Mouse (Mus musculus): ENCODE measurements around the gene Tet3. TPM values are rescaled to one million over a fixed set of nuclear protein-coding genes. Genes with fewer than 3 reads are reported as not detected.

Tet3 gene
- total RNA-seq, 1 experiment: 6.0 TPM

- in situ Hi-C loops (cut with MboI; ENCODE audit: low sequenced_read_pairs in 2 of 2, unreplicated experiment in 2 of 2): no loop called here
- DNase-seq (ENCODE audit: low read depth, low spot score): no peak
- no peak for TF ChIP-seq CHD2 (IDR thresholded peaks at IDR 0.05; ENCODE audit: low read depth, low read length)
- TF ChIP-seq ZC3H11A (IDR thresholded peaks at IDR 0.05; ENCODE audit: borderline replicate concordance, low read depth, low read length): no peak
- TF ChIP-seq MAFK (IDR thresholded peaks at IDR 0.05; ENCODE audit: insufficient read depth, low read depth, low read length): no peak
- no peak for TF ChIP-seq ZNF384 (IDR thresholded peaks at IDR 0.05; ENCODE audit: low read depth, low read length)
- no peak for TF ChIP-seq HCFC1 (IDR thresholded peaks at IDR 0.05; ENCODE audit: borderline replicate concordance, insufficient read depth, low read length)
- Histone ChIP-seq H3K36me3 (ENCODE audit: control insufficient read depth, insufficient read depth, low read length, poor library complexity, severe bottlenecking) (no peaks in the 10 kb centered on the region), H3K27ac (ENCODE audit: insufficient read depth, low read depth, low read length, poor library complexity, severe bottlenecking) (no peak overlapping the region), H3K9me3 (ENCODE audit: control insufficient read depth, insufficient read depth, low read depth, low read length) (no peaks in the 10 kb centered on the region), H3K4me1 (ENCODE audit: control insufficient read depth in 2 of 2, insufficient read depth in 2 of 2, low read length in 2 of 2, poor library complexity in 1 of 2) (peaks cover 0 to 2% of the 10 kb centered on the region in 2 experiments; a peak in 1 of 4 replicates), H3K4me3 (ENCODE audit: insufficient read depth in 1 of 2, low read depth in 1 of 2, low read length in 2 of 2, poor library complexity in 1 of 2, severe bottlenecking in 1 of 2) (no peak overlapping the region), H3K9ac (ENCODE audit: insufficient read depth, low read depth, low read length, poor library complexity, severe bottlenecking) (no peak overlapping the region)
Measured at GRCm38 (mm10) chr6:83445796-83446195, 13.1 kb downstream of the Tet3 start.

- in situ Hi-C loops (cut with MboI; ENCODE audit: low sequenced_read_pairs in 2 of 2, unreplicated experiment in 2 of 2): no loop called here
- TF ChIP-seq ZNF384 (IDR thresholded peaks at IDR 0.05; ENCODE audit: low read depth, low read length) (no peak), CHD2 (IDR thresholded peaks at IDR 0.05; ENCODE audit: low read depth, low read length) (no peak)
- Histone ChIP-seq H3K4me3 (ENCODE audit: insufficient read depth in 1 of 2, low read depth in 1 of 2, low read length in 2 of 2, poor library complexity in 1 of 2, severe bottlenecking in 1 of 2) (no peak overlapping the region), H3K9me3 (ENCODE audit: control insufficient read depth, insufficient read depth, low read depth, low read length) (no peaks in the 10 kb centered on the region), H3K27ac (ENCODE audit: insufficient read depth, low read depth, low read length, poor library complexity, severe bottlenecking) (no peak overlapping the region), H3K36me3 (ENCODE audit: control insufficient read depth, insufficient read depth, low read length, poor library complexity, severe bottlenecking) (no peaks in the 10 kb centered on the region), H3K9ac (ENCODE audit: insufficient read depth, low read depth, low read length, poor library complexity, severe bottlenecking) (no peak overlapping the region), H3K4me1 (ENCODE audit: control insufficient read depth in 2 of 2, insufficient read depth in 2 of 2, low read length in 2 of 2, poor library complexity in 1 of 2) (peaks cover 0 to 9% of the 10 kb centered on the region in 2 experiments; a peak in 1 of 4 replicates)
- DNase-seq (ENCODE audit: low read depth, low spot score): no peak
Measured at GRCm38 (mm10) chr6:83443441-83444340, 15.2 kb downstream of the Tet3 start.

GRCm38 (mm10) chr6:83442639-83443038 lies 16.2 kb downstream of the Tet3 start:
- no peak for TF ChIP-seq ZNF384 (IDR thresholded peaks at IDR 0.05; ENCODE audit: low read depth, low read length)
- no peak for TF ChIP-seq HCFC1 (IDR thresholded peaks at IDR 0.05; ENCODE audit: borderline replicate concordance, insufficient read depth, low read length)
- no peak for TF ChIP-seq ZC3H11A (IDR thresholded peaks at IDR 0.05; ENCODE audit: borderline replicate concordance, low read depth, low read length)
- TF ChIP-seq MAFK (IDR thresholded peaks at IDR 0.05; ENCODE audit: insufficient read depth, low read depth, low read length): no peak
- no peak for TF ChIP-seq CHD2 (IDR thresholded peaks at IDR 0.05; ENCODE audit: low read depth, low read length)
- no peak overlapping the region for H3K27ac ChIP-seq (ENCODE audit: insufficient read depth, low read depth, low read length, poor library complexity, severe bottlenecking)
- no peak overlapping the region for H3K9ac ChIP-seq (ENCODE audit: insufficient read depth, low read depth, low read length, poor library complexity, severe bottlenecking)
- in situ Hi-C loops (cut with MboI; ENCODE audit: low sequenced_read_pairs in 2 of 2, unreplicated experiment in 2 of 2): no loop called here
- DNase-seq (ENCODE audit: low read depth, low spot score): no peak
- no peaks in the 10 kb centered on the region for H3K36me3 ChIP-seq (ENCODE audit: control insufficient read depth, insufficient read depth, low read length, poor library complexity, severe bottlenecking)
- H3K4me3 ChIP-seq (ENCODE audit: insufficient read depth in 1 of 2, low read depth in 1 of 2, low read length in 2 of 2, poor library complexity in 1 of 2, severe bottlenecking in 1 of 2): no peak overlapping the region
- H3K4me1 ChIP-seq (ENCODE audit: control insufficient read depth in 2 of 2, insufficient read depth in 2 of 2, low read length in 2 of 2, poor library complexity in 1 of 2): peaks cover 0 to 9% of the 10 kb centered on the region in 2 experiments; a peak in 1 of 4 replicates
- H3K9me3 ChIP-seq (ENCODE audit: control insufficient read depth, insufficient read depth, low read depth, low read length): no peaks in the 10 kb centered on the region

- Histone ChIP-seq H3K4me1 (ENCODE audit: control insufficient read depth in 2 of 2, insufficient read depth in 2 of 2, low read length in 2 of 2, poor library complexity in 1 of 2) (peaks cover 0 to 9% of the 10 kb centered on the region in 2 experiments; a peak in 1 of 4 replicates), H3K27ac (ENCODE audit: insufficient read depth, low read depth, low read length, poor library complexity, severe bottlenecking) (no peak overlapping the region), H3K9me3 (ENCODE audit: control insufficient read depth, insufficient read depth, low read depth, low read length) (no peaks in the 10 kb centered on the region), H3K36me3 (ENCODE audit: control insufficient read depth, insufficient read depth, low read length, poor library complexity, severe bottlenecking) (no peaks in the 10 kb centered on the region), H3K9ac (ENCODE audit: insufficient read depth, low read depth, low read length, poor library complexity, severe bottlenecking) (peak overlapping the region; percentile 55; the same call in 1 of the 2 replicates), H3K4me3 (ENCODE audit: insufficient read depth in 1 of 2, low read depth in 1 of 2, low read length in 2 of 2, poor library complexity in 1 of 2, severe bottlenecking in 1 of 2) (peak overlapping the region; percentile 67 to 82)
- TF ChIP-seq HCFC1 (IDR thresholded peaks at IDR 0.05; ENCODE audit: borderline replicate concordance, insufficient read depth, low read length) (0 out of 2 replicates have a peak, but pooled peaks have one; percentile 14), ZNF384 (IDR thresholded peaks at IDR 0.05; ENCODE audit: low read depth, low read length) (no peak)
- in situ Hi-C loops (cut with MboI; ENCODE audit: low sequenced_read_pairs in 2 of 2, unreplicated experiment in 2 of 2): no loop called here
- no peak for DNase-seq (ENCODE audit: low read depth, low spot score)
Measured at GRCm38 (mm10) chr6:83441259-83442061, 17.4 kb downstream of the Tet3 start.

All from ES-E14 (cell line).